Mouse (Mus musculus) hematopoietic stem cell, adult 5-6 weeks (primary cell): ENCODE results near the gene Snurf. TPM values are rescaled to one million over a fixed set of nuclear protein-coding genes. Genes with fewer than 3 reads are reported as not detected.

Experiments used
- ATAC-seq, 2 experiments: fragments of 125-278 bp in 1 of 2; replicated peaks in 1 of 2; 2 replicates each; pipeline ENCODE4 v1.8.0; 2016 to 2017; ENCODE audit warnings: inconsistent platforms in 2 of 2, mild to moderate bottlenecking in 2 of 2, moderate number of reproducible peaks in 2 of 2, low read depth in 1 of 2, moderate TSS enrichment in 1 of 2; ENCODE audit not compliant: low FRiP score in 2 of 2, poor library complexity in 2 of 2, severe bottlenecking in 2 of 2, insufficient read depth in 1 of 2, low TSS enrichment in 1 of 2
- total RNA-seq: library from RNA; stranded (forward); fragments of 172-1452, 232-1000 nt; gene quantifications from 2 replicates; pipeline ENCODE4 v1.2.3, GENCODE M21; 2017

Snurf gene
- total RNA-seq = not detected in 2 replicates

GRCm38 (mm10) chr7:60004606-60005330 lies at the start of gene Snurf, which contains the start of gene Gm38393:
Gene Snurf (minus strand): TSS chr7:60005049.
Gene Gm38393 (minus strand): TSS chr7:60005064.
- no peak; a peak in 1 of 4 replicates for ATAC-seq

- no peak for ATAC-seq
These were observed 42.8 kb upstream of the Snurf start for GRCm38 (mm10) chr7:60047481-60048201.

GRCm38 (mm10) chr7:60013186-60013585 lies 8.3 kb upstream of the Snurf start:
- ATAC-seq = no peak

- ATAC-seq = no peak
These were observed 3.0 kb upstream of the Snurf start for GRCm38 (mm10) chr7:60007727-60008360.

- ATAC-seq = no peak
These were observed 1.4 kb upstream of the Snurf start for GRCm38 (mm10) chr7:60006262-60006661.

GRCm38 (mm10) chr7:60003921-60004605 lies 786 bp downstream of the Snurf start:
- peak; percentile 27 to 32; a peak in 2 of 4 replicates for ATAC-seq

GRCm38 (mm10) chr7:60003006-60003865 lies 1.6 kb downstream of the Snurf start:
- no peak for ATAC-seq

- ATAC-seq = no peak
These were observed 26.2 kb downstream of the Snurf start for GRCm38 (mm10) chr7:59978646-59979045.

Other genes with a start within 250 kb of the Snurf start
- 0.40 TPM in 1 of 2 replicates, not detected in the other for gene Gm38393, start within 50 bp of the Snurf start, total RNA-seq
- gene Snrpn, start 135.2 kb upstream of the Snurf start, total RNA-seq = 0.56 and 1.5 TPM in 2 replicates